Comparison of ENCODE assay signal across 13 mouse cellular contexts in the genomic region with DNA sequence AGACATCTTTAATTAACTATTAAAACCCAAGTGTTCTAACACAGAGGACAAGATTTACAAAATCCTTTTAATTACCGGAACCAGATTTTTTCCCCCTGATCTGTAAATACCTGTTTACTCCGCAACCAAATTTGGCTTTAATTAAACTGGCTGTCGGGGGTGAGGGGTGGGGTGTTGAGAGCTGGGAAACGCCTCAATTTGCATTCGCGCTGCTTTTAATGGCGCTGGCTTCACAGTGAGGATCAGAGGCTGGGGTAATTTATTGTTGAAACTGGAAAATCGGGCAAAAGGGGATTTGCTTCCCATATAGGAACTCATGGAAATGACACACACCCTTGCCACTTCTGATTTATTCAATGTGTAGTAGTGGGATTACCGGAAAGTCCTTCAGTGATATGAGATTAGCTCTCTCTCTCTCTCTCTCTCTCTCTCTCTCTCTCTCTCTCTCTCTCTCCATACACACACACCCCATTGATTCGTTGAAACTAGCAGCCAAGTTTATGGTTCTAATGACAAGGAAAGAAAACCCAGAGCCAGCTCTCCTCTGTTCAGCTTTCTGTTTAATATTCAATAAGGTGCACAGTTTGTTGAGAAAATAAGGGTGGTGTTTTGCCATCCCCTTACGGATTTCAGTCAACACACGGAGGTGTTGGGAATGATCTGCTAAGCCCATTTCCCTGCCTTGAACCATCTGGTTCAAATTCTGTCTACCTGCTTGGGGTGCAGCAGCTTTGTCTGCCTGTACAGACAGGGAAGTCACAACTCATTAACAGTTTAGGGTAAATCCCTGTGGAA. TPM values are rescaled to one million over a fixed set of nuclear protein-coding genes. Genes with fewer than 3 reads are reported as not detected.
A peak's percentile ranks its signal among the peaks of the same experiment; 100 is the strongest.
DNase-seq lines count a peak whose midpoint lies in the region; ATAC-seq and TF ChIP-seq lines count a peak whose summit lies in the region.
"Had no signal": no experiment of that assay in that cellular context is flagged by ENCODE, and none has a peak within 500 bp of the region (broad histone marks: within the 10 kb centered on the region; RNA-seq: fewer than 3 reads in every experiment).

No protein-coding gene starts in this region.

- no peak overlapping the region for H3K9ac ChIP-seq in kidney, embryonic 15.5 days
- no peak overlapping the region for H3K9ac ChIP-seq in forebrain, postnatal 0 days
- H3K9ac ChIP-seq in midbrain, embryonic 11.5 days (ENCODE audit: low read length): peak overlapping the region; percentile 27; the same call in 1 of the 2 replicates
- H3K9ac ChIP-seq in stomach, embryonic 16.5 days (ENCODE audit: low read length): 0 out of 2 replicates have a peak overlapping the region, but pooled peaks have one; percentile 21
- H3K9ac ChIP-seq: embryonic facial prominence, embryonic 13.5 days; limb, embryonic 15.5 days had no signal

- H3K4me3 ChIP-seq in kidney, embryonic 15.5 days (replicated peaks): no peak overlapping the region
- H3K4me3 ChIP-seq in forebrain, postnatal 0 days (ENCODE audit: low read depth, low read length): no peak overlapping the region
- H3K4me3 ChIP-seq in midbrain, embryonic 11.5 days (ENCODE audit: low read depth, low read length): no peak overlapping the region
- H3K4me3 ChIP-seq in stomach, embryonic 16.5 days (replicated peaks; ENCODE audit: low read length): no peak overlapping the region
- H3K4me3 ChIP-seq: embryonic facial prominence, embryonic 13.5 days; limb, embryonic 15.5 days had no signal

- no peaks in the 10 kb centered on the region for H3K27me3 ChIP-seq in kidney, embryonic 15.5 days
- no peaks in the 10 kb centered on the region for H3K27me3 ChIP-seq in forebrain, postnatal 0 days (ENCODE audit: insufficient read depth, low read length)
- H3K27me3 ChIP-seq in midbrain, embryonic 11.5 days (ENCODE audit: control insufficient read depth, insufficient read depth, low read length): no peaks in the 10 kb centered on the region
- H3K27me3 ChIP-seq in stomach, embryonic 16.5 days (ENCODE audit: control insufficient read depth, insufficient read depth, low read length): no peaks in the 10 kb centered on the region
- H3K27me3 ChIP-seq: limb, embryonic 15.5 days had no signal

- H3K4me2 ChIP-seq in kidney, embryonic 15.5 days: 0 out of 2 replicates have a peak overlapping the region, but pooled peaks have one; percentile 4
- H3K4me2 ChIP-seq in forebrain, postnatal 0 days (ENCODE audit: low read depth): peak overlapping the region; percentile 30; the same call in 1 of the 2 replicates
- peak overlapping the region; percentile 31 for H3K4me2 ChIP-seq in midbrain, embryonic 11.5 days
- no peak overlapping the region for H3K4me2 ChIP-seq in stomach, embryonic 16.5 days (ENCODE audit: low read depth, low read length)
- H3K4me2 ChIP-seq: embryonic facial prominence, embryonic 13.5 days; limb, embryonic 15.5 days had no signal

- DNase-seq in kidney, postnatal 14 days: no peak
- peak; percentile 49 for DNase-seq in forebrain, postnatal 0 days
- DNase-seq in midbrain, embryonic 11.5 days (ENCODE audit: low spot score, missing footprints): peak; percentile 93
- DNase-seq in lung, adult 18-20 months: no peak
- no peak for DNase-seq in kidney, adult 9 months
- DNase-seq in left cerebral cortex, adult 9 months (ENCODE audit: low spot score in 2 of 2): no peak
- DNase-seq: heart, postnatal 4 days; kidney, postnatal 4 days had no signal

- ATAC-seq in kidney, embryonic 15.5 days (replicated peaks; ENCODE audit: low FRiP score): no peak
- ATAC-seq in forebrain, postnatal 0 days: peak; percentile 38; the same call in 1 of the 2 replicates
- ATAC-seq in midbrain, embryonic 11.5 days (ENCODE audit: low FRiP score): peak; percentile 59; the same call in 1 of the 2 replicates
- ATAC-seq in stomach, embryonic 16.5 days (ENCODE audit: insufficient read depth, low FRiP score): no peak

- TF ChIP-seq CTCF in forebrain, postnatal 0 days (IDR thresholded peaks at IDR 0.05; ENCODE audit: low read depth): no peak

- H3K4me1 ChIP-seq in kidney, embryonic 15.5 days: peaks cover 18% of the 10 kb centered on the region
- peaks cover 7% of the 10 kb centered on the region; the same call in 1 of the 2 replicates for H3K4me1 ChIP-seq in forebrain, postnatal 0 days (ENCODE audit: insufficient read depth)
- peaks cover 29% of the 10 kb centered on the region for H3K4me1 ChIP-seq in midbrain, embryonic 11.5 days (ENCODE audit: control insufficient read depth, insufficient read depth, low read length)
- peaks cover 14% of the 10 kb centered on the region for H3K4me1 ChIP-seq in stomach, embryonic 16.5 days (ENCODE audit: control insufficient read depth, insufficient read depth, low read length)

- H3K27ac ChIP-seq in kidney, embryonic 15.5 days: no peak overlapping the region
- no peak overlapping the region for H3K27ac ChIP-seq in forebrain, postnatal 0 days (ENCODE audit: low read depth, low read length)
- H3K27ac ChIP-seq in midbrain, embryonic 11.5 days (ENCODE audit: low read depth, low read length): peak overlapping the region; percentile 48; the same call in 1 of the 2 replicates
- no peak overlapping the region for H3K27ac ChIP-seq in stomach, embryonic 16.5 days (ENCODE audit: low read length)
- H3K27ac ChIP-seq: embryonic facial prominence, embryonic 13.5 days; limb, embryonic 15.5 days; macrophage had no signal

- H3K36me3 ChIP-seq in kidney, embryonic 15.5 days: no peaks in the 10 kb centered on the region
- no peaks in the 10 kb centered on the region for H3K36me3 ChIP-seq in forebrain, postnatal 0 days (ENCODE audit: insufficient read depth)
- H3K36me3 ChIP-seq in midbrain, embryonic 11.5 days (ENCODE audit: control insufficient read depth, insufficient read depth, low read length): no peaks in the 10 kb centered on the region
- H3K36me3 ChIP-seq in stomach, embryonic 16.5 days (ENCODE audit: control insufficient read depth, insufficient read depth, low read length): no peaks in the 10 kb centered on the region
- H3K36me3 ChIP-seq: embryonic facial prominence, embryonic 13.5 days; limb, embryonic 15.5 days had no signal

- no peaks in the 10 kb centered on the region for H3K9me3 ChIP-seq in kidney, embryonic 15.5 days (replicated peaks)
- no peaks in the 10 kb centered on the region for H3K9me3 ChIP-seq in forebrain, postnatal 0 days (ENCODE audit: low read length)
- H3K9me3 ChIP-seq in midbrain, embryonic 11.5 days (ENCODE audit: control insufficient read depth, low read length): no peaks in the 10 kb centered on the region
- H3K9me3 ChIP-seq in stomach, embryonic 16.5 days (replicated peaks; ENCODE audit: control insufficient read depth, low read length): no peaks in the 10 kb centered on the region
- H3K9me3 ChIP-seq: embryonic facial prominence, embryonic 13.5 days; limb, embryonic 15.5 days had no signal

- WGBS in kidney, embryonic 15.5 days: 31% methylated on average over 12 of the region's 12 CpGs
- WGBS in forebrain, postnatal 0 days: 9% methylated on average over 12 of the region's 12 CpGs
- 9% methylated on average over 12 of the region's 12 CpGs for WGBS in midbrain, embryonic 11.5 days
- 39% methylated on average over 12 of the region's 12 CpGs for WGBS in stomach, embryonic 16.5 days

RNA-seq across cellular contexts. Expression of a gene that starts 51.7 kb away (rescaled TPM):
- polyA plus RNA-seq in kidney, embryonic 15.5 days (2015; fragmentation: Nextera tagmentation; extraction: Ambion mirVana): 12.0 and 15.1 TPM in 2 replicates
- total RNA-seq in forebrain, postnatal 0 days (2014; rRNA removed): 423 and 513 TPM in 2 replicates
- polyA plus RNA-seq in forebrain, postnatal 0 days (2015; fragmentation: Nextera tagmentation; extraction: Ambion mirVana): 76.8 and 80.3 TPM in 2 replicates
- polyA plus RNA-seq in midbrain, embryonic 11.5 days (2014; fragmentation: Nextera tagmentation; extraction: Ambion mirVana): 18.4 and 19.8 TPM in 2 replicates
- polyA plus RNA-seq in stomach, embryonic 16.5 days (2015; fragmentation: Nextera tagmentation; extraction: Ambion mirVana): 8.5 and 9.3 TPM in 2 replicates

Comparison
In these comparisons a context has a peak if more than half of its experiments do, and no peak if none do; other contexts are left out.
1. ATAC-seq: peak in forebrain, postnatal 0 days (single experiment) and midbrain, embryonic 11.5 days (single experiment); none in kidney, embryonic 15.5 days (single experiment) and stomach, embryonic 16.5 days (single experiment).
2. H3K9ac ChIP-seq: peak in midbrain, embryonic 11.5 days (single experiment) and stomach, embryonic 16.5 days (single experiment); none in kidney, embryonic 15.5 days (single experiment) and forebrain, postnatal 0 days (single experiment).
3. DNase-seq: peak in forebrain, postnatal 0 days (single experiment) and midbrain, embryonic 11.5 days (single experiment); none in kidney, postnatal 14 days (single experiment), lung, adult 18-20 months (0 of 2), kidney, adult 9 months (single experiment) and left cerebral cortex, adult 9 months (0 of 2).